ENCODE assay signal across 19 mouse cellular contexts in the genomic region with DNA sequence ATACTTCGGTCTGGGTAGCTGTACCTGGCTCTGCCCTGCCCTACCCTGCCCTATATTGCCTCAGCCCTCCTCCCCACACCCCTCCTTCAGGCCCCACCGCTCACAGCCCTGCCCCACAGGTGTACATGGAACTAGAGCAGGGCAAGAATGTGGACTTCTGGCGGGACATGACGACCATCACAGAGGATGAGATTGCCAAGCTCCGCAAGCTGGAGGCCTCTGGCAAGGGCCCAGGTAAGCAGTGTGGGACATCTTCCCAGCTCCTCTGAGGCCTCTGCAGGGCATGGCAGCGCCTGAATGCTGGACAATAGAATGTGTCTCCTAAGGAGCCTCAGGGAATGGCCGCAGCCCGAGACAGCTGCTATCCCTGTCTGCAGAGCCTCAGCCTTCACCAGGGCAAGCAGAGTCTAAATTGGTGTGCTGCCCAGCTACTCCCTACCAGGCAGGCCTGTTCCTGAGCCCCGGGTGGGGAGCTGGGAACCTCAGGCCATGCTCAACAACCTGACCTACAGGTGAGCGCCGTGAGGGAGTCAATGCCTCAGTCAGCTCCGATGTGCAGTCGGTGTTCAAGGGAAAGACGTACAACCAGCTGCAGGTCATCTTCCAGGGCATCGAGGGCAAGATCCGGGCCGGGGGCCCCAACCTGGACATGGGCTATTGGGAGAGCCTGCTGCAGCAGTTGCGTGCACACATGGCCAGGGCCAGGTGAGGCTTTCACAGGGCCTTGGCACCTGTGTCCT. TPM values are rescaled to one million over a fixed set of nuclear protein-coding genes. Genes with fewer than 3 reads are reported as not detected.
"Had no signal": no experiment of that assay in that cellular context is flagged by ENCODE, and none has a peak within 500 bp of the region (broad histone marks: within the 10 kb centered on the region; RNA-seq: fewer than 3 reads in every experiment).

No protein-coding gene starts in this region.

- H3K4me2 ChIP-seq: kidney, embryonic 15.5 days; liver, embryonic 13.5 days; midbrain, embryonic 12.5 days; midbrain, embryonic 15.5 days; stomach, embryonic 15.5 days had no signal

- H3K9ac ChIP-seq: kidney, embryonic 15.5 days; liver, embryonic 13.5 days; midbrain, embryonic 12.5 days; midbrain, embryonic 15.5 days; stomach, embryonic 15.5 days had no signal

- H3K4me3 ChIP-seq: kidney, embryonic 15.5 days; liver, embryonic 13.5 days; midbrain, embryonic 12.5 days; midbrain, embryonic 15.5 days; stomach, embryonic 15.5 days had no signal

- DNase-seq: kidney, adult 11 months; kidney, adult 8-10 months; kidney, postnatal 10 days; kidney, postnatal 36 days; liver, embryonic 13.5 days; lung, adult 2 months; lung, postnatal 14 days; lung, postnatal 4 days; retina, postnatal 1 day; right cerebral cortex, postnatal 25 days; spleen, adult 18-20 months; thymus, postnatal 25 days had no signal

- H3K27me3 ChIP-seq: kidney, embryonic 15.5 days; liver, embryonic 13.5 days; midbrain, embryonic 12.5 days; midbrain, embryonic 15.5 days; stomach, embryonic 15.5 days had no signal

- ATAC-seq: midbrain, embryonic 15.5 days had no signal

- H3K27ac ChIP-seq: kidney, embryonic 15.5 days; liver, embryonic 13.5 days; midbrain, embryonic 12.5 days; midbrain, embryonic 15.5 days; stomach, embryonic 15.5 days had no signal

- H3K9me3 ChIP-seq: kidney, embryonic 15.5 days; liver, embryonic 13.5 days; midbrain, embryonic 12.5 days; midbrain, embryonic 15.5 days; stomach, embryonic 15.5 days had no signal

RNA-seq across cellular contexts. Expression of gene Gipc3, which starts 19.1 kb away (rescaled TPM):
- total RNA-seq: neutrophil, adult 5-6 weeks had no signal
- polyA plus RNA-seq: kidney, embryonic 15.5 days; limb, embryonic 11.5 days; liver, embryonic 13.5 days; liver, embryonic 16.5 days; midbrain, embryonic 12.5 days; midbrain, embryonic 15.5 days had no signal
